Mouse (Mus musculus): Measurements from ENCODE around the gene Chst13. TPM values are rescaled to one million over a fixed set of nuclear protein-coding genes. Genes with fewer than 3 reads are reported as not detected.

The Chst13 gene
- total and polyA plus RNA-seq, 2 experiments from 2014 or later, result not detected

DNA sequence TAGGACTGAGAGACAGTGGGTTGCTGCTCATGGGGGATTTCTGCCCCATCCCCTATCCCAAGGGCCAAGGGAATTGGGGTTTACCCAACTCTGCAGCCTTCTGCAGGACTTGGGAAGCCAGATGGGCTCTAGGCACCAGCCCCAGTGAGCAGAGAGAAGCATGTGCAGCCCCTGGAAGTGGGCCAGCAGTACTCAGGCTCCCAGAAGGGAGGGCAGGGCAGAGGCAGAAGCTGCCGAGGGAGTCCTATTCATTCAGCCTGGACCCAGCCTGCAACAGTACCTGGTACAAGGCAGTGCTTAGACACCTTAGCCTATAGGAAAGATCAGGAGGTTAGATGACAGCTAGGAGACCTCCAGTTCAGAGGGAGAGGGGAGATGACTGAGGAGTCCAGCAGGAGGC lies 5.0 kb upstream of the Chst13 start:
- no peak for TF ChIP-seq CTCF (IDR thresholded peaks at IDR 0.05; ENCODE audit: low read depth)
- TF ChIP-seq EP300 (IDR thresholded peaks at IDR 0.05; ENCODE audit: low read depth), result no peak
- Histone ChIP-seq H3K27ac (ENCODE audit: low read depth) (no peak overlapping the region), H3K9ac (replicated peaks; ENCODE audit: low read depth, low read length) (no peak overlapping the region), H3K36me3 (replicated peaks; ENCODE audit: control insufficient read depth, insufficient read depth, low read length) (no peaks in the 10 kb centered on the region), H3K4me1 (ENCODE audit: control insufficient read depth, insufficient read depth) (0 out of 2 replicates have a peak, but pooled peaks cover 4% of the 10 kb centered on the region), H3K27me3 (ENCODE audit: control insufficient read depth, insufficient read depth, low read length) (peaks cover 13% of the 10 kb centered on the region), H3K9me3 (replicated peaks; ENCODE audit: control insufficient read depth, low read length) (no peaks in the 10 kb centered on the region), H3K4me3 (ENCODE audit: low read depth, low read length) (no peak overlapping the region), H3K4me2 (ENCODE audit: low read depth, low read length) (no peak overlapping the region)
- DNase-seq (ENCODE audit: low spot score), result peak; percentile 39
- WGBS, result 8% methylated on average over 1 of the region's 1 CpGs
- no peak for ATAC-seq (ENCODE audit: insufficient read depth, low read depth)

GRCm38 (mm10) chr6:90327670-90328069 lies 2.7 kb upstream of the Chst13 start:
- Histone ChIP-seq H3K27me3 (ENCODE audit: control insufficient read depth, insufficient read depth, low read length) (peaks cover 16% of the 10 kb centered on the region), H3K36me3 (replicated peaks; ENCODE audit: control insufficient read depth, insufficient read depth, low read length) (no peaks in the 10 kb centered on the region), H3K27ac (ENCODE audit: low read depth) (no peak overlapping the region), H3K4me3 (ENCODE audit: low read depth, low read length) (no peak overlapping the region), H3K4me1 (ENCODE audit: control insufficient read depth, insufficient read depth) (0 out of 2 replicates have a peak, but pooled peaks cover 6% of the 10 kb centered on the region), H3K9ac (replicated peaks; ENCODE audit: low read depth, low read length) (no peak overlapping the region), H3K4me2 (ENCODE audit: low read depth, low read length) (no peak overlapping the region), H3K9me3 (replicated peaks; ENCODE audit: control insufficient read depth, low read length) (no peaks in the 10 kb centered on the region)
- ATAC-seq (ENCODE audit: insufficient read depth, low read depth) (no peak), DNase-seq (ENCODE audit: low spot score) (no peak)
- WGBS, result 11% methylated on average over 6 of the region's 6 CpGs
- no peak for TF ChIP-seq EP300 (IDR thresholded peaks at IDR 0.05; ENCODE audit: low read depth)
- TF ChIP-seq CTCF (IDR thresholded peaks at IDR 0.05; ENCODE audit: low read depth), result peak; percentile 59

GRCm38 (mm10) chr6:90324463-90324862 lies 522 bp downstream of the Chst13 start:
- Histone ChIP-seq H3K9ac (replicated peaks; ENCODE audit: low read depth, low read length) (no peak overlapping the region), H3K27ac (ENCODE audit: low read depth) (no peak overlapping the region), H3K4me2 (ENCODE audit: low read depth, low read length) (no peak overlapping the region), H3K4me3 (ENCODE audit: low read depth, low read length) (no peak overlapping the region), H3K4me1 (ENCODE audit: control insufficient read depth, insufficient read depth) (0 out of 2 replicates have a peak, but pooled peaks cover 6% of the 10 kb centered on the region), H3K36me3 (replicated peaks; ENCODE audit: control insufficient read depth, insufficient read depth, low read length) (no peaks in the 10 kb centered on the region), H3K27me3 (ENCODE audit: control insufficient read depth, insufficient read depth, low read length) (peaks cover 16% of the 10 kb centered on the region), H3K9me3 (replicated peaks; ENCODE audit: control insufficient read depth, low read length) (no peaks in the 10 kb centered on the region)
- DNase-seq (ENCODE audit: low spot score) (no peak), ATAC-seq (ENCODE audit: insufficient read depth, low read depth) (no peak)
- TF ChIP-seq EP300 (IDR thresholded peaks at IDR 0.05; ENCODE audit: low read depth), result no peak
- no peak for TF ChIP-seq CTCF (IDR thresholded peaks at IDR 0.05; ENCODE audit: low read depth)
- WGBS, result 57% methylated on average over 3 of the region's 3 CpGs

DNA sequence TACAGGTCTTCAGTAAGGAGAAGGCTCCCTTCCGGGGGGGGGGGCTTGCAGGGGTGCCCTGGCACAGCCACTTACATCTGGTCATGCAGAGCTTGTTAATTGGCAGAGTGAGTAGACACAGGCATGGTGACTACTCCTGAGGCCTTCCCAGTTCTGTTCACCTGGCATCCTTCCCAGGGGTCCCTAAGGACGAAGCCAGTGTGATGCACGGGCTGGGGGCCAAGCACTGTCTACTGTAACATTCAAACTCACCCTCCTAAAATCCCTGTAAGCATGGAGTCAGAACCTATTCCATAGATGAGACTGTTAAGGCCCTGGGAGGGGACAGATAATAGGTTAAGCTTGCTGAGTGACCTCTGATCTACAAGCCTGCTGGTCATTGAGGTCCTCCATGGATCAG lies 959 bp downstream of the Chst13 start:
- 0 out of 2 replicates have a peak, but pooled peaks cover 6% of the 10 kb centered on the region for H3K4me1 ChIP-seq (ENCODE audit: control insufficient read depth, insufficient read depth)
- no peaks in the 10 kb centered on the region for H3K9me3 ChIP-seq (replicated peaks; ENCODE audit: control insufficient read depth, low read length)
- no peak for DNase-seq (ENCODE audit: low spot score)
- H3K27me3 ChIP-seq (ENCODE audit: control insufficient read depth, insufficient read depth, low read length), result peaks cover 16% of the 10 kb centered on the region
- no peak overlapping the region for H3K4me2 ChIP-seq (ENCODE audit: low read depth, low read length)
- no peak overlapping the region for H3K9ac ChIP-seq (replicated peaks; ENCODE audit: low read depth, low read length)
- 46% methylated on average over 3 of the region's 3 CpGs for WGBS
- no peak overlapping the region for H3K27ac ChIP-seq (ENCODE audit: low read depth)
- ATAC-seq (ENCODE audit: insufficient read depth, low read depth), result no peak
- H3K4me3 ChIP-seq (ENCODE audit: low read depth, low read length), result no peak overlapping the region
- TF ChIP-seq CTCF (IDR thresholded peaks at IDR 0.05; ENCODE audit: low read depth), result no peak
- no peak for TF ChIP-seq EP300 (IDR thresholded peaks at IDR 0.05; ENCODE audit: low read depth)
- no peaks in the 10 kb centered on the region for H3K36me3 ChIP-seq (replicated peaks; ENCODE audit: control insufficient read depth, insufficient read depth, low read length)

DNA sequence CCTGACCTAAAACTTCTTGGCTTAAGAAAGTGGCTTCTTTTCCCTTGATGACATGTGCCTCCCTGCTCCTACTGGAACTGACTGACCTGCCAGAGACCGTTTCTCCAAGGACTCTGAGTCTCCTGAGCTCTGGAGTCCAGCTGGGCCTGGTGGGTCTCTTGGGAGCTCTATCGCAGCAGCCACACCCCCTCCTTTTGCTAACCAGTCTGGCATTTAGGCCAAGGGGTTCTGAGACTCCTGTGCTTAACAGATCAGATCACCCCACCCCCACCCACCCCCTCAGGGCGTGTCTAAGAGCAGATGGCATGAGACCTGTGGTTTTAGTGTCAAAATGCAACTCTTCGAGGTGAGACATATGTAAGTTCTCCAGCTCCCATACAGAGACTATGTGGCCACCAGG lies 3.2 kb downstream of the Chst13 start:
- Histone ChIP-seq H3K4me1 (ENCODE audit: control insufficient read depth, insufficient read depth) (0 out of 2 replicates have a peak, but pooled peaks cover 6% of the 10 kb centered on the region), H3K27me3 (ENCODE audit: control insufficient read depth, insufficient read depth, low read length) (peaks cover 16% of the 10 kb centered on the region), H3K4me2 (ENCODE audit: low read depth, low read length) (no peak overlapping the region), H3K27ac (ENCODE audit: low read depth) (no peak overlapping the region), H3K4me3 (ENCODE audit: low read depth, low read length) (no peak overlapping the region), H3K9ac (replicated peaks; ENCODE audit: low read depth, low read length) (no peak overlapping the region), H3K36me3 (replicated peaks; ENCODE audit: control insufficient read depth, insufficient read depth, low read length) (no peaks in the 10 kb centered on the region), H3K9me3 (replicated peaks; ENCODE audit: control insufficient read depth, low read length) (no peaks in the 10 kb centered on the region)
- ATAC-seq (ENCODE audit: insufficient read depth, low read depth) (no peak), DNase-seq (ENCODE audit: low spot score) (no peak)
- TF ChIP-seq EP300 (IDR thresholded peaks at IDR 0.05; ENCODE audit: low read depth), result no peak
- TF ChIP-seq CTCF (IDR thresholded peaks at IDR 0.05; ENCODE audit: low read depth), result no peak
- WGBS, result 33% methylated on average over 4 of the region's 4 CpGs

DNA sequence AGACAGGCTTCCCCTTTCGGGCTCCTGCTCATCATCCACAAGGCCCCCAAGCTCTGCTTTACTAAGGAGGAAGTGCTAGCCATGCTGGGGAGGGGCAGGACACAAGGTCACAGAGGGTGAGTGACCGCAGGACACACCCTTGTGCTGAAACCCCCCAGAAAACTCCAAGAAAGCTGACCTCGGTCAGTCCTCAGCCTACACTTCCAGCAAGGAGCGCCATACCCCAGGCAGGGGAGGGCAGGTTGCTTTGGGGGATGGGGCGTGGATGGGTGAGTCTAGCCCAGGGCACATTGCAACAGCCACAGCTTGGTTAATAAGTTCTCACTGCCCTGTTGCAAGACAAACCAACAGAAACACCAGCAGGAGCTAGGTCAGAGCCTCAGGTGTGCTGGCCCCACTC lies 4.6 kb downstream of the Chst13 start:
- DNase-seq (ENCODE audit: low spot score) (no peak), ATAC-seq (ENCODE audit: insufficient read depth, low read depth) (no peak)
- Histone ChIP-seq H3K9me3 (replicated peaks; ENCODE audit: control insufficient read depth, low read length) (no peaks in the 10 kb centered on the region), H3K27me3 (ENCODE audit: control insufficient read depth, insufficient read depth, low read length) (peaks cover 7% of the 10 kb centered on the region), H3K36me3 (replicated peaks; ENCODE audit: control insufficient read depth, insufficient read depth, low read length) (no peaks in the 10 kb centered on the region), H3K4me1 (ENCODE audit: control insufficient read depth, insufficient read depth) (0 out of 2 replicates have a peak, but pooled peaks cover 6% of the 10 kb centered on the region), H3K9ac (replicated peaks; ENCODE audit: low read depth, low read length) (no peak overlapping the region), H3K27ac (ENCODE audit: low read depth) (no peak overlapping the region), H3K4me2 (ENCODE audit: low read depth, low read length) (no peak overlapping the region), H3K4me3 (ENCODE audit: low read depth, low read length) (no peak overlapping the region)
- WGBS, result 68% methylated on average over 5 of the region's 5 CpGs
- TF ChIP-seq CTCF (IDR thresholded peaks at IDR 0.05; ENCODE audit: low read depth) (no peak), EP300 (IDR thresholded peaks at IDR 0.05; ENCODE audit: low read depth) (no peak)
